Mouse (Mus musculus) stomach, embryonic 16.5 days (tissue): ENCODE data around the gene Eif4g3. TPM values are rescaled to one million over a fixed set of nuclear protein-coding genes. Genes with fewer than 3 reads are reported as not detected.

Source experiments
- microRNA-seq: library from miRNA; unstranded; fragments of <30 nt; microRNA quantifications from one replicate; pipeline ENCODE4, GENCODE M21; 2016
- polyA plus RNA-seq: library from polyadenylated mRNA; unstranded; fragments of >200 nt; fragmentation: Nextera tagmentation; extraction: Ambion mirVana; gene quantifications from 2 replicates; pipeline ENCODE4 v1.2.1, GENCODE M21; 2015

Eif4g3 gene
- polyA plus RNA-seq, 1 experiment from 2014 or later, result 24.8 TPM

Small RNA genes within 50 kb of the gene (microRNA-seq; reads per million reads assigned to microRNA genes)
- gene Mir6399, result 0.50 reads per million

Other genes with a start within 250 kb of the Eif4g3 start
- 9.8 and 10.5 TPM in 2 replicates for gene Alpl, start 196.6 kb upstream of the Eif4g3 start, polyA plus RNA-seq
- gene Ece1, start 130.8 kb upstream of the Eif4g3 start, polyA plus RNA-seq, result 48.6 and 59.9 TPM in 2 replicates
- gene Hp1bp3, start 223.3 kb downstream of the Eif4g3 start, polyA plus RNA-seq, result 131 and 141 TPM in 2 replicates